Mouse (Mus musculus) brain, embryonic 14.5 days (tissue): ENCODE data around the gene Hoxa13. TPM values are rescaled to one million over a fixed set of nuclear protein-coding genes. Genes with fewer than 3 reads are reported as not detected.

Source experiments
- DNase-seq: peaks from one replicate; pipeline ENCODE4 v3.0.0-alpha.2; 2011; ENCODE audit warnings: low read depth
- CTCF ChIP-seq: fragments of 200-500 bp; IDR thresholded peaks from 2 replicates; pipeline ENCODE4 v1.5.1; 2012; ENCODE audit warnings: inconsistent platforms, mild to moderate bottlenecking, moderate library complexity, borderline replicate concordance; ENCODE audit not compliant: insufficient read depth, insufficient read length; ENCODE audit errors: extremely low read depth
- POLR2A ChIP-seq: fragments of 200-500 bp; IDR thresholded peaks from 2 replicates; pipeline ENCODE4 v1.6.1; 2012; ENCODE audit warnings: mild to moderate bottlenecking, inconsistent platforms, borderline replicate concordance; ENCODE audit not compliant: poor library complexity, insufficient read depth, insufficient read length, severe bottlenecking; ENCODE audit errors: extremely low read depth
- polyA plus RNA-seq: library from polyadenylated mRNA; depleted of rRNA; stranded (reverse); fragments of >200 nt; gene quantifications from 2 replicates; pipeline ENCODE4 v1.2.3, GENCODE M21; 2012; rRNA removed

Hoxa13 gene
- 0.10 TPM in 1 of 2 replicates, not detected in the other for polyA plus RNA-seq

GRCm38 (mm10) chr6:52260654-52261575 lies at the start of gene Hoxa13:
TSS of gene Hoxa13 (minus strand) at chr6:52260880.
- peak; percentile 25 for DNase-seq
- TF ChIP-seq CTCF (no peak), POLR2A (no peak)

DNA sequence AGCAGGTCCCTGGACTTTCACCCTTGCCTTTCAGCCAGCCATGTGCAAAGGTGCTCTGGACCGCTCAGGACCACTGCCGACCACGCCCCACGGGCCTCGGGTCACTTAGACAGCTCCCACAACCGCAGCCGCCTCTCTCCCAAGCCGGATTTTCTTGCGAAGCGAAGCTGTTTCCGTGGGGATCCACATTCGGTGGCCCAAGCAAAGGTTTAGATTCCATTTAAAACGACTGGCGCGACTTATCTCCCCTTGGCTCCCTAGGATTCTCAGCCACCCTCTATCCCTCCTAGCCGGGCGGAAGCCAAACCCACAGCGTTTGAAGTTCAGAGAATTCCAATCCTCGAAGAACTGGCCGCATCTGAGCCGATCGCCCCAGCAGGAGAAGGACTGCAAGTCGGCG lies 49.7 kb upstream of the Hoxa13 start:
- peak; percentile 43 for DNase-seq
- no peak for TF ChIP-seq CTCF
- TF ChIP-seq POLR2A = no peak

DNA sequence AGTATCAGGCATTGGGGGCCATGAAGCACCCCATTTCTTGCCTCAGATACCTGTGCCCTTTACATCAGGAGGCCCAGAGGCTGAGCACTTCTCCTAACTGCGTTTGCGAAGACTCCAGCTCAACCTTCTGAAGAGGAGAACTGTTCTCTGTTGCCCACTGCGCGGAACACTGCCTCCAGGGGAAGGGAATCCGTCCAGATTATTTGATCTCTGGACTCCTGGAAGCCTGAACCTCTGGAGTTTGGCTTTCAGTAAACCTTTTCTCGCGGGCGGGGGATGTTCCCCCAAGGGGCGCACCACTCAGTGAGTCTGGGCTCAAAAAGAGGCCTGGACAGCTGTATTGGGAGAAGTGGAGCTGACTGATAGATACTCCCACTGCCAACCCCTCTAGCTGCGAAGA lies 49.1 kb upstream of the Hoxa13 start:
- no peak for DNase-seq
- no peak for TF ChIP-seq CTCF
- no peak for TF ChIP-seq POLR2A

DNA sequence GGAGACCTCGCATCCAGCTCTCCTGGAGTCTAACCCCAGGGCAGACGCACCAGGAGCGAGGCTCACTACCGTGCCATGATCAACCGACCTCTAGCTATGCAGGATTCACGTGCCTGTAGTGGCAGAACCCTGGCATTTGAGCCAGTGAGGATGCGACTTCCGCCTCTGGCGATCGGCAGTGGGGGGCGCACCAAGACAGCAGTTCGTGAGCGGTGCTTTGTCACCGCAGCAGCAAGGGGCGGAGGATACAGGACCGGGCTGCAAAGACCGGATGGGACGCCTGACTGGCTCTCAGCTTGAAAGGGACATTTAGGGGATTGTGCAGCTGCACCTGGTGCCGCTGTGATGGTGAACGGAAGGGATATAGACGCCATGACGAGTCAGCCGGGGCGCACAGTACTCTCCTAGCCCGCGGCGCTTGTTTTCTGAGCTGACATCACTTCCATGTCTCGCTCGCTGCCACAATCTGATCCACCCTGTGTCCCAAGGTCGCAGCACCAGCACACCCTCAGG lies 45.3 kb upstream of the Hoxa13 start:
- peak; percentile 88 for DNase-seq
- no peak for TF ChIP-seq POLR2A
- peak; percentile 70 for TF ChIP-seq CTCF

DNA sequence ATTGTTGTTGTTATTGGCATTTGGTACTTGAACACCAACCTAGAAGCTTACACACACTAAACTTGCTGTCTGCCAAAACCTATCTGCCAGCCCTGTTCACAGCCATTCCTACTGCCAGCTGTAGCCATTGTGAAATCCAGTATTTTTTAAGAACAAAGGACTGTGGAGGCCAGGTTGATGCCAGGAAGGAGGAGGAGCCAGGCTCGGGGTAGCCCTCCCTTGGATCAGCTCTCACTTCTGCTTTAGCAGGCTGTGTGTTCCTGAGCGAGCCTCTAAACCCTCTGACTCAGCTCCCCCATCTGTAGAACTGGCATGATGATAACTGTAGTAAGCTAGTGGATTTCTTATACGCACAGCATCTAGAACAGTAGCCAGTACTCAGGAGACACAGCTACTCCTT lies 42.7 kb upstream of the Hoxa13 start:
- DNase-seq = peak; percentile 22
- TF ChIP-seq CTCF = no peak
- TF ChIP-seq POLR2A = no peak

GRCm38 (mm10) chr6:52300806-52301205 lies 40.1 kb upstream of the Hoxa13 start:
- DNase-seq = no peak

DNA sequence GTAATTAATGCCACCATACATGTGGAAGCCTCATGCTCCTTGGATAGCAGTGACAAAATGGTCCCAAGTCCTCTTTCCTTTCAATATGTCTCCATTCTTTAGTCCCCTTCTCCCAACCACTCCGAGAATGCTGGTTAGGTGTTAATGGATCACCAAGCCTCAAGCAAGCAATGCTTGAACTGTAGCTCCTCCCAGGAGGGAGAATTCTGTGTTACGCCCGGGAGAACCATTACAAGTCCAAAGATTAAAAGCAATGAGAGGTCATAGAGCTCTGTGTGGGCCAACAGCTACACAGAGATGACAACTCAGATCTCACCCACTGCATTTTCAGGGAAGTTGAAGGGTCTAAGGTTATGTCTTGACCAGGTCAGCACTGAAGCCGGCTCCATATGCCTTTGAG lies 37.8 kb upstream of the Hoxa13 start:
- TF ChIP-seq CTCF = no peak
- TF ChIP-seq POLR2A = no peak
- DNase-seq = no peak

More at GRCm38 (mm10) chr6:52300806-52301205, 40.1 kb upstream of the Hoxa13 start:
- TF ChIP-seq CTCF (no peak), POLR2A (no peak)

DNA sequence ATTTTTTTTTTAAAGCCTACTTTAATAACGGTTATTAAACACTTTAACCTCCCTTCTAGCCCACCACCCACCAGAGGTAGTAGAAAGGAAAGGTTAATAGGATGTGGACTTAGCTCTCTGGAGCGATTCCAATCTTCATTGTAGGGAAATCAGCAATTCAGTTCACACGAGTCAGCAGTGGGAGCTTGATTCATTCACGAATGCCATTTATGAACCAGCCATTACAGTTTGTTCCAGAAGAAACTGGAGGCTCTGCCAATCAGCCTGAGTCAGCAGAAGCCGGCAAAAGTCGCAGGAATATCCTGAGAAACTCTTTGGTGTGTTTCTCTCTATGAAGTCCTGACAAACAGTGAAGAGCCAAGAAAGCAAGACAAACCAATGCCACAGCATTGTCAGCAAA lies 33.9 kb upstream of the Hoxa13 start:
- no peak for DNase-seq
- no peak for TF ChIP-seq CTCF
- TF ChIP-seq POLR2A = no peak

DNA sequence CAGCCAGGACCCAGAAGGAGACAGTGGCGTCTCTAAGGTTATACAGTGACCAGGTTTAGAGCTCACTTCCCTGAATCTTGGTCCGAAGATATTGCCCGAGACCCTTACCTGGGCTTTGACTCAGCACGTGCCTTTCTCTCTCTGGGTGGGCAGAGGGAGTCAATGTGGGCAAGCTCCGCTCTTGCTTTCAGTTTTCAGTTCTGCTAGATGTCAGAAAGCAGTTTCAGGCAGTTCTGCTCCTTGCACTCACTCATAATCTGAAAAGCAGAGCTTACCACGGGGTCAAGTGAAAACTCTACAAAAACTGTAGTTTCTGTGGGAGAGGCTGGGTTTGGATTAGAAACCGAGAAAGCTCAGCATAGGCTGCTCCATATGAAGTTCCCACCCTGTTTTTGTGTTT lies 31.6 kb upstream of the Hoxa13 start:
- no peak for DNase-seq
- TF ChIP-seq POLR2A = no peak
- no peak for TF ChIP-seq CTCF

GRCm38 (mm10) chr6:52291021-52291860 lies 30.6 kb upstream of the Hoxa13 start:
- DNase-seq = peak; percentile 55
- no peak for TF ChIP-seq CTCF
- TF ChIP-seq POLR2A = no peak

GRCm38 (mm10) chr6:52290186-52290585 lies 29.5 kb upstream of the Hoxa13 start:
- no peak for DNase-seq
- no peak for TF ChIP-seq CTCF
- no peak for TF ChIP-seq POLR2A

DNA sequence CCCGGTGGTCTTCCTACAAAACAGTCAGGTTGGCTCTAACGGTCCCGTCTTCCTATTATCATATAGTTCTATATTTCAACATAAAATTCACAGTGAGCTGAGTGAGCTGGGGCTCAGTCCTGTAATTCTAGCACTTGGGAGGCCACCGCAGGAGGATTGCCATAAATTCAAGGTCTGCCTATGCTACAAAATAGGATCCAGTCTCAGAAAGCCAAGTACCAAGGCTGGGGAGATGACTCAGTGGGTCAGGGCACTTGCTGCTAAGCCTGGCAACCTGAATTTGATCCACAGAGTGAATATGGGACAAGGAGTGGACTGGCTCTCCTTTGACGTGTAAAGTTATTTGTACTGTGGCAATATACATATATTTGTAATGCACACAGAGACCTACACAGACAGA lies 23.2 kb upstream of the Hoxa13 start:
- no peak for DNase-seq
- TF ChIP-seq CTCF = no peak
- TF ChIP-seq POLR2A = no peak
